Mouse (Mus musculus) lung, adult 2 months (tissue): Measurements from ENCODE around the gene Inhbc.

ENCODE experiments used
- CTCF ChIP-seq: fragments of 200-500 bp; IDR thresholded peaks from 2 replicates; pipeline ENCODE4 v1.5.1; 2011; ENCODE audit warnings: mild to moderate bottlenecking, low read length, control low read depth; ENCODE audit not compliant: insufficient read depth
- POLR2A ChIP-seq: fragments of 200-500 bp; IDR thresholded peaks from 2 replicates; pipeline ENCODE4 v1.6.1; 2011; ENCODE audit warnings: low read depth, mild to moderate bottlenecking, control low read depth, low read length, borderline replicate concordance; ENCODE audit errors: extremely low read depth

GRCm38 (mm10) chr10:127352766-127353165, 17.5 kb downstream of the Inhbc start:
- TF ChIP-seq POLR2A = no peak
- no peak for TF ChIP-seq CTCF
